Mouse (Mus musculus): ENCODE results near the gene Ppef1.

DNA sequence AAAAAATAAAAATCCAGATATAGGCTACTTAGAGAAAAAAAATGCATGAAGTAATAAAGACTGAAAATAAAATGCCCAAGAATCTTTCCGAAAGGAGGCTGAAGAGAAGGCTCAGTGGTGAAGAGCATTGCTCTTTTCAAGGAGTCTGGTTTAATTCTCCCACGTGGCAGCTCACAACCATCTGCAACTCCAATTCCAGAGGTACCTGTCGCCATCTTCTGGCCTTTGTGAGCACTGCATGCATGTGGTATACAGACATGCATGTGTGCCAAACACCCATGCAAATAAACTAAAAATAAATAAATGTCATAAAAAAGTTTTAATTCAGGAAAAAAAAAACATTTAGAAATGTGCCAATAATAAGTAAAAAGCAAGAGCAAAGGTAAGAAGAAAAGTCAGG, 125.7 kb downstream of the Ppef1 start:
- TF ChIP-seq CTCF (IDR thresholded peaks at IDR 0.05; ENCODE audit: borderline replicate concordance, insufficient read depth, low read depth, low read length) (peak; percentile 44), POLR2A (IDR thresholded peaks at IDR 0.05; ENCODE audit: borderline replicate concordance, insufficient read depth, low read length) (no peak)

Data from cerebellum, adult 2 months (tissue).